Mouse (Mus musculus) granulocyte monocyte progenitor cell, adult 5-6 weeks (primary cell): ENCODE data around the gene Tada2a. TPM values are rescaled to one million over a fixed set of nuclear protein-coding genes. Genes with fewer than 3 reads are reported as not detected.
A peak's percentile ranks its signal among the peaks of the same experiment; 100 is the strongest.

ENCODE experiments used
- ATAC-seq: replicated peaks from 2 replicates; pipeline ENCODE4 v1.8.0; 2016; ENCODE audit warnings: mild to moderate bottlenecking, moderate TSS enrichment, inconsistent platforms; ENCODE audit not compliant: poor library complexity, severe bottlenecking
- total RNA-seq, 2 experiments: library from RNA; stranded (forward) in 1 of 2; stranded (reverse) in 1 of 2; fragments of 200-712, 200-1000 nt in 1 of 2; fragments of >200 nt in 1 of 2; fragmentation: Nextera tagmentation in 1 of 2; gene quantifications; 2 replicates each; pipeline ENCODE4 v1.2.3; 2014 to 2017

The Tada2a gene
- total RNA-seq, 2 experiments from 2014 or later, result 22.2 to 27.1 TPM

- ATAC-seq, result no peak
These were observed 13.2 kb downstream of the Tada2a start for GRCm38 (mm10) chr11:84116221-84116620.

- ATAC-seq, result no peak
These were observed 13.8 kb downstream of the Tada2a start for GRCm38 (mm10) chr11:84115646-84116045.

DNA sequence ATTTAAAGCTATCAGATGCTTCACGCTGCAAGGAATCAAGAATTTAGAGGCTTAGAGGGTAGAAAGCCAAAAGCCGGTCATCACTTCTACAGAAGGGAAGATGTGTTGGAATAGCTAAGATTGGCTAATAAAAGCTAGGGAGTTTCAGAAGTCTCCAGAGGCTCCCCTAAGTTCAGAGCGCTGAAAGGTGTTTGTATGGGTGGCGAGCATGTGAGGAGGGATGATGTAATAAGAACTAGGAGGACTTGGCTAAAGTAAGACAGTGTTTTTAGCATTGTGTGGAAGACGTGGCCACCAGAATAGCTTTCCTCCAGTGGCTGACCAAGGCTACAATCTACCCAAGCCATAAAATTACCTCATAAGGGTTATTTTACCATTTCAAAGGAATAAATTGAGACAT, 15.8 kb downstream of the Tada2a start:
- ATAC-seq, result no peak

- ATAC-seq, result no peak
These were observed 22.3 kb downstream of the Tada2a start for GRCm38 (mm10) chr11:84107137-84107536.

- no peak for ATAC-seq
These were observed 25.4 kb downstream of the Tada2a start for GRCm38 (mm10) chr11:84104036-84104435.

GRCm38 (mm10) chr11:84101182-84101581, 28.2 kb downstream of the Tada2a start:
- no peak for ATAC-seq

DNA sequence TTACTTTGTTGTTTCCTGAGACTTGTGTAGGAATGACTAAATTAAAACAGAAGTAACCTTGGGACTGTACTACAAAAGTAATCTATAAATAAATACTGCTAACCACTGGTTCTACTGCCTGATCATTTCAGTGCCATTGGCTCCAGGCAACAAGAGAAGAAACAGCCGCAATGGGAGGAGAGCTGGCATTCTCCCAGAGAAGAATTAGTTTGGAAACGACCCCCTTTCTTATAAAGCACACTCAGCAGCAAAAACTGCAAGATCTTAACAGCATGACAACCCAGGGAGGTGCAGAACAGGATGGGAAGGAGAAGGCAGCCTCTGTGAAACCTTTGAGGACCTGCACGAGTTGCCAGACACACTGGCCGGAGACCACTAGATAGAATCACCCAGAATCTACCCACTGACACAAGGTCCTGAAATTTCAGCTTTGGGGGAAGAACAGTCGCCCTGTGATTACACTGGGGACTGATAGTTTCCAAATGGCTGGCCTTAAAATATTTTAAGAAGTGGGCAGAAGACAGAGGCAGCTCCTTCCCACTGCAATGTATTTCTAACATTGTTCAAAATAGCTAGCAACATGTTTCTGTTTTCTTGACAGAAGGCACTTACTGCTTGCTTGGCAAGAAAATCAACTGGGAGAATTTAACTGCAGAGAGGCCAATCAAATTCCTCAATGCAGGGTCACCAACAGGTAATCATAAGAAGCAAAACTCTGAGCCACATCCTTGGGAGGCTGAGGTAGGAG, 32.0 kb downstream of the Tada2a start:
- ATAC-seq, result no peak

DNA sequence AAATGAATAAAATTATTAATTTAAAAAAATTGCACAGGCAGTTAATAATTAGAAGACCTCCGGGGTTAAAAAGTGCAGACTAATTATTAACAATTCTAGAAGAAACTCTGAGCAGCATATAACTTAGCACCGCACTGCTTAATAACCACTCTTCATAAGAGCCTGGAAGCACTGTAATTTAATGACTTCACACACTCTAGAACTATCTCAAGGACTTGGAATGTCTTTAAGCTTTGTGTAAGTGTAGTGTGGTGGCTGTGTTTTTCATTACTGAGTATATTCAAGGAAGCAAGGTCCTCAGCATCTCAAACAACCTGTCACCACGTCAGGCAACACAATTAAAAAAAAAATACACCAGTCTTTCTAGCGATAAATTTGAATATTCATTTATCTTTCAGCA, 34.3 kb downstream of the Tada2a start:
- no peak for ATAC-seq

DNA sequence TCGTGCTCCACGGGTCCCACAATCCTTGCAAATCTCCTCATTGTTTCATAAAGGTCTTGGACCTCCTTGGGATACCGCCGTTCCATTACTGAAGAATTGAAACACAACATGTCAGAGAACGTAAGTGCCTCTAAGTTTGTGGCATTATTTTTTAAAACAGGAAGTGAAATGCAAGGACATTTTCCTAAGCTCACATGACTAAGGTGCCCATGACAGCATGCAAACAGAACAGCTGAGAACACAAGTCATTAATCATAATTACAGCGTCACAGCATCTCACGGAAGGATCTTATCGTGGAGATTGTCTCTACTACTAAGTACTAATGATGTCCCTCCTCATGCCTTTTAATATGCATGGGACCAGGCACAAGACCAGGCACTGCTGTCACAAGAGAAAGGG, 38.8 kb downstream of the Tada2a start:
- no peak for ATAC-seq

DNA sequence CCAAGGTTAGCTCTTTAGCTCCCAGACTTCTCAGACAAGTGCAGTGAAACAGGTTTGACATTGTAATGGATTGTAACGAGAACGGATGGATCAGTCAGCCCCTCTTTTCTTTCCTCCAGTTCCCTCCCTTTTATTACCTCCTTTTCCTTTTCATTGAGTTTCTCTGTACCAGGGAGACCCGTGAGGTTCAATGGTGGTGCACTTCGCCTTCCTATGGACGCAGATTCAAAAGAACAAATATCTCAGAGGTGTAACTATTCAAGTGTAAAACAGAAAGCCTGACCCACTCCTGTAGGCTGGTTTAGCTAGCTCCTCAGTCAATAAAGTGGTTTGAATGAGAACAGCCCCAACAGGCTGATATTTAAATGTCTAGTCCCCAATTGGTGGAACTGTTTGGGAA, 47.5 kb downstream of the Tada2a start:
- ATAC-seq, result no peak

GRCm38 (mm10) chr11:84080327-84080726, 49.1 kb downstream of the Tada2a start:
- ATAC-seq, result no peak

DNA sequence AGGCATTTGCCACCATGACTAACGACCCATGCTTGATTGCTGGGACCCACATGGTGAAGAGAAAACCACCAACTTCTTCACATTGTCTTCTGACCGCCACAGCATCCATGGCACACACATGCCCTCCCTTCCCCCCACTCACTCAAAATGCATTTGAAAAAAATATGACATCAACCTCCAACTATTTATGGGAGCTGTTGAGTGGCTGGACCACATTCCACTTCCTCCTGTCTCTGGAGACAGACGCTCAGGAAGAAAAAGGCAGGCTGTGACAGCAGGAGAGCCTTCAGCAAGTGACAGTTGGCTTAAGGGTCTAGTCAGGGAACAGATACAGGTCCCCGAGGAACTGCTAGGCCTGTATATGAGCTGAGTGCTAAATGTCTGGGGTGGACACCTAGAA, 49.5 kb downstream of the Tada2a start:
- ATAC-seq, result no peak

DNA sequence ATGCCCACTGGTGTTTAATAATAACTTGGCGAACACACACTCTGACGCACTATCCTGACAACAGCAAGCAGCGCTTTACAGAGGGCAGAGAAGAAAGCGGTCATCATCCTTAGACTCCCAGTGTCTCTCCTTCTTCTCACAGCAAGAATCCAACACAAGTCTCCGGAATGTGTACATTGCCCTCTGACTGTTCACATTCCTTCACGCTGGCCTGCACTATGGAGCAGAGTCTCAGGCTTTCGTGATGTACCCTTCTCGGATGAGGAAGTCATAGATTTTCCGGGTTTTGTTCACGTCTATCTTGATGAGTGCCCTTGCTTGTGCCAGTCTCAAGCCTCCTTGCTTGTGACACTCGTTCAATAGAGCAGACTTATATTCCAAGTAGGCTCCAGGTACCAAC, 50.0 kb downstream of the Tada2a start:
- no peak for ATAC-seq

- ATAC-seq, result no peak
These were observed 50.8 kb downstream of the Tada2a start for GRCm38 (mm10) chr11:84078601-84079000.

DNA sequence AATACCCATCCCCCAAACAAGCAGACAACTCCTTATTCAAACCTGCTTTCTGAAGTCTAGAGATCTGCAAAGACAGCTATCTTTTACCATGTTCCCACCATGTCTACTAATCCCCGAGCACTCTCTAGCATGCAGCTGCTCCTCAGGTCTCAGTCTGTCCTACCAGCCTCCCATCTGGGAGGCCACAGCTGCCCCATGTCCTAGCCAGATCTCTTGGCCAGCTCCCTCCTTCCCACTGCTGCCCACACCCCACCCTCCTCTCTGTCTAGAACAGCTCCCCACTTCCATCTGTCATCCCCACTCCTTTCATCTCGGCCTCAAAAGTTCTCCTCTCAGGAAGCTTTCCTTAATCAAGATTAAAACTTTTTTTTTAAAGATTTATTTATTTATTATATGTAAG, 52.4 kb downstream of the Tada2a start:
- ATAC-seq, result no peak

DNA sequence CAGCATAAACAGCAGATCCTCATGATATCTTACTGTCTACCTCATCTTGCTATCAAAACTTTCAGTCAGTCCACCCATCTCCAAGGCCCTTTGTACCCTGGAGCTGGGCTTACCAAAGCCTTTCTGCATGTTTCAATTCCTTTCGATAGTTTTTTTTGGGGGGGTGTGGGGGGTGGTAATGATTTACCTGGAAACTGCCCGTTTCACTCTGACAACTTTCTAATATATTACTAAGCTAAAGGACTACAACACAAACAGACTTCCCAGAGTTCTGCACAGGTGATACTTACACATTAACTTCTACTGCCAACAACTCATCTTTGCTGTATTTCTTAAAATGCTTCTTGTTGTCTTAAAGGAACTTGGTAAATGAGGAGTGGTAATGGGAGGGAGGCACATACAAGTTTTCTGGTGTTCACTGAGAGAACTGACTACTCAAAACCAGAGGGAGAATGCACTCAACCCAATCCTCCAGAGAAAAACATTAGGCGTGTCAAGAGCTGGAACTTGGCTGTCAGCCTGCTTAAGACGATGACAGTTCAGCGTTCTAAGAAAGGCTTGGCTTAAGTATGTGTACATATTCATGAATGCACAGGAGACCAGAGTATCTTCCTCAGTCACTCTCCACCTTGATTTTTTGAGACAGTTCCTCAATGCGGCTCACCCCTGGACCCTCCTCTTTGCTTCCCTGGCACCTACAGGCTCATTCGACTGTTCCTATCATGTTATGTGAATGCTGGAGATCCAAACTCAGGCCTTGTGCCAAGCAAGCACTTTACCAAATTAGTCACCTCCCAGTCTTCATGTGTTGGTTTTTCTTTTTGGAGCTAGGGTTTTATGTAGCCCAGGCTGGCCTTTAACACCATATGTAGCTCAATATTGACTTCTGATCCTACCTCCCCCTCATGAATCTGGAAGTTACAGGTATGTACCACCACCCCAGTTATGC, 55.3 kb downstream of the Tada2a start:
- no peak for ATAC-seq

- no peak for ATAC-seq
These were observed 56.3 kb downstream of the Tada2a start for GRCm38 (mm10) chr11:84072904-84073651.

DNA sequence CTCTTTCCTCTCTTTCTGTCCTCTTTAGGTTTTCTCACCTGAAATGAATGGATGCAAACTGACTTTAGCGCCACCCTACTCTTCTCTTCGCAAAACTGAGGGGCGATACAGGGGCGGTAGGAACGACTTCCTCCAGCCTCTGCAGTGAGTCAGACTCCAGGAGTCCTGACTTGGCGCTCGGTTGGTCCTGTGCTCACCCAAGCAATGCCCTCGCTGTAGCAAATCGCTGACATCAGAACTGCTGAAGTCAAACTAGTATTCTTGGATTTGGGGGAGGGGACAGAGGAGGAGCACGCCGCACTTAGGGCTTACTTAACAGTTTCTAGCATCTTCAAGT, 60.4 kb downstream of the Tada2a start, which contains the start of gene Dusp14:
Gene Dusp14, minus strand, starts transcription at position 228 of the 337 bp plus-strand sequence.
- peak; percentile 52; the same call in 1 of the 2 replicates for ATAC-seq

DNA sequence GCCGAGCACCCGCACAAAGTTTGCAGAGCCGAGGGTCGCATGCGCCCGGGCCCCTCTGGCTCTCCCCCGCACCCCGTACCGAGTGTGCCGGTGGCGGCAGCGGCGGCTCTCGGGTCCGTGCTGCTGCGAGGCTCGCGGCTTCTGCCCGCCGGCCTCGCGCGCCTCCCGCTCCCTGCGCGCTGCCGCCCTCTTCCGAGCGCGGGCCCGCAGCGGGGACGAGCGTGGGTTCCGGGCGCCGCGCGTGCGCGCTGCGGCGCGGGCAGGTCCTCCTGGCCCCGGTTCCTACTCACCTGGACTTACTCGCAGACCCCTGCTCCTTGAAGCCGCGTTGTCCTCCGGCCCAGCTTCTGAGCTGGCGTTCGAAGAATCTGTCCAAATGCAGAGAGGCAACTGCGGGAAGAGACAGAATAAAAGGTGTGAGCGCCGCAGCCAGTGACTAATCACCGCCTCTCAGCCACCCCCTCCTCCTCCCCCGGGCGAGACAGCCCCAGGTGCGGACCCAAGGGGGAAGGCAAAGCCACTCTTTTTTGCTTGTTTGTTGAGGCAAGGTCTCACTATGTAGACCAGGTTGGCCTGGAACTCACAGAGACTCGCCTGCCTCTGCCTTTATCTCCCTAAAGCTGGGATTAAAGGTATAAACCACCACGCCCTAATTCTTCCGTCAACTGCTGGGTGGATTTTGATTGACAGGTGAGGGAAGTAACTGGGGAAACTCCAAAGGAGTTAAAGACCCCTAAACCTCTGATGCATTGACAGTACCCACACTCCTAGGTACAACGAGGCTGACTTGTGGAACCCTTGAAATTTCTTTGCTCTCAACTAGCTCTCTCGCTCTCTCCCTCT, 61.0 kb downstream of the Tada2a start:
- ATAC-seq, result peak; percentile 19; the same call in 1 of the 2 replicates

DNA sequence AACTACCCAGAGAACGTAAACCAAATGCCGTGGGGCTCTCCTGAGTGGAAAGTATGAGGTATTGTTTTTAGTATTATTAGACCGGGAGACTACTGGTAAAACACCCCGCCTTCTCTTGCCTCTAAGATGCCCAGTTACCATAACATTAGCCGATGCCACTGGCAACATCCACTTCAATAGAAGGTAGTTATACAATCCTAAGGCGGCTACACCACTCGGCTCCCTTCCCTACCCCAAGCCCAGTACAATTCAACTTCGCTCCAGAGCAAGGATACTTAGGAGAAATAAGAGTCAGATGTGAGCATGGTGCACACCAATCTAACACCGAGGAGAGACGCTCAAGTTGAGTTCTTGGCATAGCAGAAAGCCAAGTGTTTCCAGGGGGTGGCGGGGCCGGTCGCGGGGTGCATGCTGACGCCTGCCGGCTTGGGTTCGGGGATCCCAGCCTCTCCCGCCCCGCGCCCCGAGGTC, 61.6 kb downstream of the Tada2a start:
- ATAC-seq, result no peak
